Mouse (Mus musculus): ENCODE measurements around the gene Ccrl2.

Ccrl2 gene

DNA sequence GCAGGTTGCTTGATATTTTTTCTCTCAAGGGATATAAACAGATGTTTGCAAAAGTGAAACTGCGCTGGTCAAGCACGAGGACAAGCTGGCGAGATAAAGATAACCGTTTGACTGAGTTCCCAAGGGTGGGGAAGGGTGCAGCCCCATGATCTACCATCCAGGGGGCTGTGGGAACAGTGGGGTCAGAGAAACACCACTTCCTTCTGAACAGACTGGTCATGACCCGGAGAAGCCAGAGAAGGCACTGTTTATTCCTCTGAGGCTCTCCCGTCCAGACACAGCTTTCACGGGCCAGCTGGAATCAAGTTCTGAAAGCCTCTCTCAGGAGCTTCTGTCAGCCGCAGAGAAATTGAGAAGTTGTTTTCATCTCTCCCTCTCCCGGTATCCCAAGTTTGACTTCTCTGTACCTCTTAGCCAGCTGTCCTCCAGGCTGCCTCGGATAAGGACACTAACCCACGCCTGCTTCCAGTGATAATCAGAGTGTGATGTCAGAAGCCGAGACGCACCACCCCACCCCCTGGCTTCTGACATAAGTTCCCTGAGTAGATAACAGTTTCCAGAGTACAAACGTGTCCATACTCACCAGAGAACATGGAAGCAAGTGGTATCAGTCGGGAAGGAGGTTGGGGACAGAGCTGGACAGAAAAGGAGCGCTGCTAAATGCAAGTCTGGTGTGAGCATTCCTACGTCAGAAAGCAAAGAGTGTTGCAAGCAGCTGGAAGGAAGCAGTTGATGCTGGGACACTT is at the start of gene Ccrl2:
Gene Ccrl2 (minus strand): TSS at position 722 of the 746 bp plus-strand sequence.
- peak; percentile 19 for DNase-seq (ENCODE audit: low spot score)

DNA sequence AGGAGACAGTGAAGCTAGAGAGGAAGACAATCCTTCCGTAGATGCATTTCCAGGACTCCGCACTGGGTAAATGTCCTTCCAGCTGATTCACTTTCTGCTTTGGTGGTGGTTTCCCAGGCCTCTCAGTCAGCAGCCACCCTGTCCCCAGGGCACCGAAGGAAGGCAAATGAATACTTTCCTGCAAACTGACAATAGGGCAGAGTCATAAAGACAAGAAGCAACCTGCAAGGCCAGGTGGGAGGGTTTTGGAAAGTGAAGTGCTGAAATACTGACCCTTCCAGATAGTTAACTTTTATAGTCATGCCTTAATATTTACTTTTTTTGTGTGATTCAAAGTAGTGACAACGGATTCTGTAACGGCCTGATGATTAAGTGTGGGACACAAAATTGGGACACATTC is 46.6 kb upstream of the Ccrl2 start:
- DNase-seq (ENCODE audit: low spot score): no peak

DNA sequence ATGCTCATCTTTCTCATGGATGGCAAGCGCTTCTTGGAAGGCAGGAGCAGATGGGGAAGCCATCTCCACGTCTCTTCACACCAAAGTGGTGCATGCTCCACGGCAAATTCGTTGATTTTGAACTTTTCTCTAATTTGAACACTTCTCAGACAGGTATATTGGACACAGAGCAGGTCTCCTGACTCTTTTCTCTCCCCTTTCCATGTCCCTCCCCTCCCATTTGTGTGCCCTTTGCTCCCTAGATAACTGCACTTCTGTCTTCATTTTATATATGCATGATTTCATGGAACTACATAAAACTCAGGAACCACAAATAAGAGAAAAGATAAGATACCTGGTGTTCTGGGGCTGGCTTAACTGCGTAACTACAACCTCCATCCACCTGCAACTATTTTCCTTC is 46.0 kb upstream of the Ccrl2 start:
- DNase-seq (ENCODE audit: low spot score): no peak

DNA sequence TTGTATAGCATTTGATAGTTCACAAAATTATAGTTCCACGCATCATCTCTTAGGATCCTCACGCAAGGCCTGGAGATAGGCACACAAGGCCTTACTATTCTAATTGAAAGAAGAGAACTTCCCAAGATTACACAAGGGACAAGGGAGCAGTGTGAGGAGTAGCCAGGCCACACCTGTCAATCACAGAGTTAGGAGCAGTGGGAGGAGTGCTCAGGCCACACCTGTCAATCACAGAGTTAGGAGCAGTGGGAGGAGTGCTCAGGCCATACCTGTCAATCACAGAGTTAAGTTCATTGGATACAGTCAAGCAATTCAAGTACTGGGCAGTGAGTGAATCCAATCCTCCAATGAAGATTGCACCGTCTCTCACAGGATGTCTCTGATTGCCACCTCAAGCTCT is 43.1 kb upstream of the Ccrl2 start:
- no peak for DNase-seq (ENCODE audit: low spot score)

DNA sequence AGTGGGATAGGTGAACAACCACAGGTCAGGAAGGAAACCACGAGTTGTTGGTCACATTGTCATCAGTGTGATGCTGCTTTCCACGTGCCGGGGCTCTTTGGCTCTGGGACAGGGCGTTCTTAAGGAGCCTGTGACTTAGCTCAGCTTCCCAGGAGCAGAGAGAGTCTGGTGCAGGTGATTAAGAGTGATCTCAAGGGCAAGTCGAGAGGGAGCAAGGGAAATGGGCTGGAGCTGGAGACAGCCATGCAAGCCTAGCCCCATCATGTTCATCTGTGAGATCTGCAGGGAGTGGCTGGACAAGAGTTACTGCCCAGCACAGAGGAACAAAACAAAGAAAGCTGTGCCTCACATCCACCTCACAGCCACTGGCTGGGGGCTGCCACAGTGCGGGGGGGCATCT is 40.2 kb upstream of the Ccrl2 start:
- DNase-seq (ENCODE audit: low spot score): no peak

DNA sequence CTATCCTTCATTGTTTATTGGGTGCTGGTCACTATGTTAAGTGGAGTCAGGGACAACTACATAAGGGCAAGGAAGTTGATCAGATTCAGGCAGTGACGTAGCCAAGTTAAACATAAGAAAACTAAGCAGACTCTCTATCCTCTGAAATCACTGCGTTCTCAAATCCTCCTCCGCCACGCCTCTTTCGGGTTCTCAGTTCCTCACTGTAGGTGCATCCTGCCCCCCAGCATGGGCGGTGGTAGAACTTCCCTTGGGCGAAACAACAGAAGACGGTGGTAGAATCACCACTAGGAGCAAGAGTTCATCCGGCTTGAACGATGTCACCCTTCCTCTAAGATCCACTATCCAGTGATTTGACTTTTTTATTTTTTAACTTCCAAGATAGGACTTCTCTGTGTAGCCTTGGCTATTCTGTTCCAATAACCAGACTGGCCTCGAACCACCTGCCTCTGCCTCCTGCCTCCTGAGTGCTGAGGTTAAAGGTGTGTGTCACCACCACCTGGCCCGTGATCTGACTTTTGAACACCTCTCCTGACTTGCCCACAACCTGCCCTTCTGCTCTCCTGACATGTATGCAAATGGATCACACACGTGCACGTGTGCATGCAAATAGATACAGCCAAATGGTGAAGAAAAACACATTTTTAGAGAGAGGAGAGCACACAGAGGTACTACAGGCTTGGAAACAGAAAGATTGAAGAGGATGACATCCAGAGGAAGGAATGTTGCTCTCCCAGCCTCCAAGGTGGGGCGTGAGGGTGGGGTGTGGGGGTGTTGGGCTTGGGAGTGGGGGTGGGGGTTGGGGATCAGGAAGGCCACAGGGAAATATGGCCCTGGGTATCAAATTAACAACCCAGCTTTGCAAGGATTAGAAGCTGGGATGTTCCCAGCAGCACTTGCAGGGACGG is 39.4 kb upstream of the Ccrl2 start:
- no peak for DNase-seq (ENCODE audit: low spot score)

DNA sequence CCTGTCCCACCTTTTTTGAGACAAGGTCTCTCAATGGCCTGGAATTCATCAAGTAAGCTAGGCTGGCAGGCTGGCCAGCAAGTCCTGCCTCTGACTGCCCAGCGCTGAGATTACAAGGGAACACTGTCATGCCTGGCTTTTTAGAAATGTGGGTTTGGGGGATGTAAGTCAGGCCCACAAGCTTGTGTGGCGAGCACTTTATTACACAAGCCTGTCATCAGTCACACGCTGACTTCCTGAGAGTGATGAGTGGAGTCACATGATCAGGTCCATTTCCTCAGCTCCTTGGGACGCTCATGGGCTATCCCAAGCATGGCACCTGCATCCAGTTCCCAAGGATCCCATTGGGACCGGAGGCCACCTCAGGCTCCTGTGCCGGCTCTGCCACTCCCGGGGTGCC is 38.4 kb upstream of the Ccrl2 start:
- DNase-seq (ENCODE audit: low spot score): no peak

DNA sequence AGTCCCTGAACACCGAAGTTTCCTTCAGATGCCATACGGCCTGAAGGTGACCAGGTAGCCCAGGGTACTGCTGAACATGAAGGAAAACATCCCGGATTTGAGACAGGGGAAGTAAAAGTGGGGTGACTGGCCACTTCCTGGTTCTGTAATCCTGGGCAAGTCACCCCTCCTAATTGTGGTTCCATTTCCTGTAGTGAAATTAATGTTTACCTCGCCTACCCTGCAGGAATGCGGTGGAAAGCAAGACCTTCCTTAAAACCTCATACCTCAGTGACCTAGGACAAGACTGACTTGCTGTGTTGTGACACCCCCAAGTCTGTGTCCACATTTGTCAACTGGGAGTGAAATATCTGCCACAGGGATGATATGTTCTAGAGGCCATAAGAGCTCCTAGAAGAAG is 37.3 kb upstream of the Ccrl2 start:
- no peak for DNase-seq (ENCODE audit: low spot score)

DNA sequence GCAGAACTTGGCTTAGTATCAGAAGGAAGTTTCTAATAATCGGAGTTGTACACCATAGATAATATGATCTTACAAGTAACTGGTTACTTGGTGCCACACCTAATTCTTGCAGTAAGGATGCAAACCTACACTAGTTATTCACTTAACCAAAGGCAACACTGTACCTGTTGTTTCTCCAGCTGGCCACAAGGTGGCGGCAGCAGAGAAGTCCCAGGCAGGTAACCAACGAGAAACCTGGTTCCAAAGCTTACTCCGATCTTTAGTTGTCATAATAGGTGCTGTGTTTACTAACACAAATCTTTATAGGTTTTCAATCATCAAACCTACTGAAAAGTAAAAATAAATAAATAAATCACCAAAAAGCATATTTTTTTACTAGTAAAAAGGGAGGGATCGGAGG is 35.8 kb upstream of the Ccrl2 start:
- DNase-seq (ENCODE audit: low spot score): peak; percentile 57

DNA sequence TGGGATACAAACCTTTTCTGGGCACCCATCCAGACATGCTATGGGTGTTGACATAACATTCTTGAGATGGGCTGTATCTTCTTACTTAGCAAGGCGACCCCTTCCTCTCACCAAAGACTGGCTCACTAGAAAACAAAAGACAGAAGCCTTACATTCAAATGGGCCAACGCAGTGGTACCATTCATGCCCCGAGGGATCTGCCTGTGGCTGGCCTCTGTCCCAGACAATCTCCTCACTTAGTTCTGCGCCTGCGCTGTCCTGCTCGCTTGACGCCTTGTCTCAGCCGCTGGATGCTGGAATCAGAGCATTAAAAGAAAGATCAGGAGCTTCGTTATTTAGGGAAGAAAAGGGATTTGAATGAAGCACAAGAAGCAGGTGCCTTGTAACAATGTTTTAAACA is 35.3 kb upstream of the Ccrl2 start:
- DNase-seq (ENCODE audit: low spot score): no peak

DNA sequence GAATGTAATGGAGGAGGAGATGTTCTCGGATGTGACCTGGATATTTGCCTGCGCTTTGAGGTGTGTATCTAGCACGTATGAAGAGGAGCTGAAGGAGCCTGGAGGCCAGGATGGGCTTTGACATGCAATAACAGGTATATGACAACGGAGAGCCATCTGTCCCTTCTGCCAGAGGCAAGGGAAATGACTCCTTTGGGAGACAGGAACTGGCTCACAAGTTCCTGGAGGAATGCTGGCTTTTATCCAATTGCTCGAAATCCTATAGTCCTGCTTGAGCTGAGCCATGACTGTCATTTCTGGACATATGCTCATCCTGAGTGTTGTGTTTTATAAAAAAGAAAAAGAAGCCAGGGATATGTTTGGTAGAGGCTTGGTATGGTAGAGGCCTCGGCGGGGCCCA is 31.6 kb upstream of the Ccrl2 start:
- DNase-seq (ENCODE audit: low spot score): no peak

DNA sequence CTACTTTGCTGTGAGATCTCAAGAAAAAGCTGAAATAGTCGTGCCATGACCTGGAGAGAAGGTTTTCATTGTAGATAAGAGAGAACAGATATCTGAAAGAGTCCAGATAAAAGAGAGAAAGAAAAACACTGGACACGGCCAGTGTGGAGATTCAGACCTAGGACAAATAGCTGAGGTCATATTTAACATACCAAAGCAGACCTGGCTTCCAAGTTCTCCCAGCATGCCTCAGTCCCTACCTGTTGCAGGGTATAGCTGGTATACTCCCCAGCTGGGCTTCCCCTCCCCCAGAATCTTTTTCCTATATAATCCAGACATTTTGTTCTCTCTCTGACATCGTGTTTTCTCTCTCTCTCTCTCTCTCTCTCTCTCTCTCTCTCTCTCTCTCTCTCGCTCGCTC is 30.6 kb upstream of the Ccrl2 start:
- no peak for DNase-seq (ENCODE audit: low spot score)

DNA sequence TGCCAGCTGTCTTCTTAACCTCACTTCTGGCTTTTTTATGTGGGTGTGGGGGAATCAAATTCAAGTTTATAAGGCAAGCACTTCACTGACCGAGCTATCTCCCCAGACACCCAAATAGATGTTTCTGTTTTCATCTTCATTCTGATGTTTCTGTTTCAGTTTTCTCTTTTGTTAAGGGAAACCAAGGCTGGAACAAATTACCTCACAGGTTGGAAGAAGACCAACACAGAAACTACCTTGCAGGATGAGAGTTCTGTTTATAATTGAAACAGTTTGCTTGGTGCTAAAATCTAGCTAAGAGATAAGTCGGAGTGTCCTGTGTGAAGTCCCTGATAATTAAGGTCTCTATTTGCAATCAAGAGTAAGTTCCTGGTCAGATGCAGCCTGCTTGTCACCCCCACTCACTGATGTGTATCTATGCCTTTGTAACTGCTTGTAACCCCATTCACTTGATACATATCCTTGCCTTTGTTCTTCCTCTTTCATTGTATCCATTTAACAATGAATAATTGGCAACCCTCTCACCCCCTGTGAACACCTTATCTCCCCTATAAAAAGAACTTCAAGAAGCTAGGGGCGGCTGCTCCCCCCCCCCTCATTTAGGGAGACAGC is 29.8 kb upstream of the Ccrl2 start:
- DNase-seq (ENCODE audit: low spot score): no peak

DNA sequence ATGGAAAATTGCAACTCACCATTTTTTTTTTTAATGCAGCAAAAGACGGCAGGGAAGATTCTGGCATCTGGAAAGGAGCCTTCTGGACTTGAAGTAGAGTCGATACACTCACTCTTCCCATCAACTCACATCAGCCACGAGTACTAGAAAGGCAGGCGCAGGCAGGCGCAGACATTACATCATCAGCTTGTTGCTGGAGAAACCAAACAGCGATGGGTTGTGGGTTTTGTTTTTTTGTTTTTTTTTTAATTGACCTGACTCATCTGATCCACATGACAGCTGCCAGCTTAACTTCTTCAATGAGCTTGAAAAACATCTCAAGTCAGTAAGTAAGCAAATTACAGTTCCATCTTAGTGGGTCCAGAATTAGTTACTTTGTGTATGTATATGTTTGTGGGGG is 28.8 kb upstream of the Ccrl2 start:
- DNase-seq (ENCODE audit: low spot score): no peak

DNA sequence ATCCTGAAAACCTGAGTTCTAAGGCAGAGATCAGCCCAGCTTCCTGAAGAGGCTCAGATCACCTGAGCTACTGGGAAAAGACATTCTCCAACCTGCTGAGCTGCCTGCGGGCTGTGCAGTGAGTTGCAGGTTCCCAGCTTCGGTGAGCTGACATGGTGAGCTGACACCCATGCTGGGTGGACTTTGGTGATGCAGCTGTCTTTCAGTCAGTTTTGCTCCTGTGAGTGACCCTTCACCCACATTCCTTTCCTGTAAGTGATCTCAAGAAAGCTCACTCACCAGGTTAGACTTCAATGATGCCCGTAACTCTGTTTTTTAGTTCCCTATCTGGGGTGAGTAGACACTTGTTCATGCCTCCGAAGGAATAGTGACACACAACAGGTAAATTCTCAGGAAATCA is 28.0 kb upstream of the Ccrl2 start:
- no peak for DNase-seq (ENCODE audit: low spot score)

DNA sequence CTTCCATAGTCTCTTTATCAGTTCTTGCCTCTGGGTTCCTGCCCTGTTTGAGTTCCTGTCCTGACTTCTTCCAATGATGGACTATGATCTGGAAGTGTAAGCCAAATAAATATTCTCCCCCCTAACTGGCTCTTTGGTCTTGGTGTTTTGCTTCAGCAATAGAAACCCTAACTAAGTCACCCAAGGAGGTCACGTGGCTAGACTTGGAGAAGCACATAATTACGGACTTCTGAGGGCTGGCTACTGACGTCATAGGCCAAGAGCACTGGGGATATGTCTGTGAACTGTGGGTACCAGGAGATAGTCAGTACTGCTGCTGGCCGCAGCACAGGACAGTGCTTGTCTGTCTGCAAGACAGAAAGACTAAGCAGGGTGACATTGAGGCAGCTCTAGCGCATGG is 24.4 kb upstream of the Ccrl2 start:
- DNase-seq (ENCODE audit: low spot score): no peak

DNA sequence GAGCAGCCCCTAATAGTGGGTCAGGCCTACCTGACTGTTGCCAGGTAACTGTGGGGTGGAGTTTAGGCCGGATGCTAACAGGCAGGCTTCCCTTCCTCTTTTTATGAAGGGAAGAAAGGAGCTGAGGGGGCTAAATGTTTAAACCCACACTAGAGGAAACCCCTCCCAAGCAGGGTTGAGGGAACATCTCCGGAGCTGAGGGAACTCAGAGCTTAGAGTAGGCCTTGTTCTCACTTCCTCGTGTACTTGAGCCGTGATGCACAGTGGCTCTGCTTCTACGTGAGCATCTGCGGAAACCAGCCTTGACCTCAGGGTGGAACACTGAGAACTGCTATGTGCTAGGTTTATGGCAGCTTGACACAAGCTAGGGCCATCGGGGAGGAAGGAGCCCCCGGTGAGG is 23.5 kb upstream of the Ccrl2 start:
- DNase-seq (ENCODE audit: low spot score): no peak

DNA sequence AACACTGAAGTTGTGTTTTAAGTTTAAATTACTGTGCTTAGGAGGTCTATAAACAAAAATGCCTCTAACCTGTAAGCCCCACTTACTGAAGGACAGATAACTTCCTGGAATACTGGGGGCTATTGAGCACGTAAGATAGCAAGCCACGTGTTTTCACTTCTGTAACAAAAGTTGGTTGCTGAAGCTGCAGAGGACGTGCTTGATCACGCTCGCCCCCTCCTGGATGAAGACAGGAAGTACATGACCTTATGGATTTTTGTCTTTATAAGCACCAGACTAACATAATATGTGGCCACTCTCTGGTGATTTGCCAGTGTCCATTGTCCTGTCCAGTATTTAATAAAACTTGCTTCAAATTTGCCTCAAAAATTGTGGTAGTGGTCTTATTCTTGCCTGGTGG is 20.4 kb upstream of the Ccrl2 start:
- no peak for DNase-seq (ENCODE audit: low spot score)

DNA sequence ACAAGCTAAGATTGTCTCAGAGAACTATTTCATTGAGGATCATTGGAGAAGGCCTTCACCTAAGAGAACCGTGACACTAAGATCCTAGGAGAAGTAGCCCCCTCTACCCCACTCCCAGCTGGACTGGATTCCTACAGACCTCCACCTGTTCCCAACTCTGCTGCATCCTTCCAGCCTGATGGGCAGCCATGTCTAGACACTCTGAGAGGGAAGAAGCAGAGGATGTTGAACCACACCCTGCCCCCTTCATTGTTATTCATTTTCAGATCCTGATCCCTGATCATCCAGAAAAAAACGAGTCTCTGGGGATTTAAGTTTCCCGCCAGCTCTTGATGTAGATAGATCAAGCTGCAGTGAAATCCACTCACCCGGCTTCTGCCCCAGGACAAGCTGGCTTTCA is 15.7 kb upstream of the Ccrl2 start:
- no peak for DNase-seq (ENCODE audit: low spot score)

DNA sequence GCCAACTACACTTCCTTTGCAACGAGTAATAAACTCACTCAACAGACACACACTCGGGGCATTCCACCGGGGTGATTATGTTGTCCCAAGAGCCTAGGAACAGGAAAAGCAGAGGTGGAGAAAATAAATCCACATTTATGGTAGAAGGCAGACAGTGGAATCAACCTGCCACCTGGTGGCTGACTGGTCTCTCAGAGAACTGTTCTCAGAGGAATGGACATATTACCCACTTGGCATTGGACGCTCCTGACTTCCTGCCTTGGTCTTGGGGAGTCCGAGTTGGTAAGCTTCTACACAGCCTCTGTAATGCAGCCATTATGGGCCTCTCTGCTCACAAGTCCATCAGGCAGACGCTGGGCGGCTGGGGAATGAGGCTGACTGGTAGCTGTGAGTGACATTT is 14.9 kb upstream of the Ccrl2 start:
- DNase-seq (ENCODE audit: low spot score): no peak

DNA sequence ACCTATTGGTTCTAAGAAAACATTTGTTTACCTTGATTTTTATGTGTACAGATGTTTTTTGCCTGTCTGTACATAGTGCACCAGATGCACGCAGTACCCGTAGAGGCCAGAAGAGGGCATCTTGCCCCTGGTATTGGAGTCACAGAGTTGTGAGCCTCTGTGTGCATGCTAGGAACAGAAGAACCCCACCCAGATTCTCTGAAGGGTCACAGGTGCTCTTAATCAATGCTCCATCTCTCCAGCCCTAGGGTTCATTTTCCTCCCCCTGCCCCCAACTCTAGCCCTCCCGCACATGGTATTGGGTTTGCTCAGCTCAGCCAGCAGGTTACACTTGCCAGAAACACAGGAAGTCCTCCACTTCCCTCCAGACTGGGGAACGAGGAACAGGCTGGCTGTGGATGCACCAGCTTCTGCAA is 13.2 kb upstream of the Ccrl2 start:
- DNase-seq (ENCODE audit: low spot score): peak; percentile 52

DNA sequence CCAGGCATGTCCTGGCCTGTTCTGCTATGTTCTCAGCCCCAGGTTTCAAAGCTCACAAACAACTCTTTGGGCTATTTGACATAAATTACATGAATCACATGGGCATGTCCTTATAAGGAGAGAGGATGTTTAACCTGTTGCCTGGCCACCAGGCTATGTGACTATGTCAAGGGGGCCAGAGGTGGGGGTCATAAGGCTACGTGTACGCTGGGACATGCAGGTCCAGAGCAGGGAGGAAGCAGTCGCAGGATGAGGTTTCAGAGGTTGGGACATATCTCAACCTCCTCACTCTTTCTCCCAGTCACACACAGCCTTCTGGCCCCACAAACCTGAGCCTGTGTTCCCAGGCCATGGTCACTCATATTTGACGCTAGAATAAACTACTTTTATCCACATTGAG is 9.7 kb upstream of the Ccrl2 start:
- no peak for DNase-seq (ENCODE audit: low spot score)

DNA sequence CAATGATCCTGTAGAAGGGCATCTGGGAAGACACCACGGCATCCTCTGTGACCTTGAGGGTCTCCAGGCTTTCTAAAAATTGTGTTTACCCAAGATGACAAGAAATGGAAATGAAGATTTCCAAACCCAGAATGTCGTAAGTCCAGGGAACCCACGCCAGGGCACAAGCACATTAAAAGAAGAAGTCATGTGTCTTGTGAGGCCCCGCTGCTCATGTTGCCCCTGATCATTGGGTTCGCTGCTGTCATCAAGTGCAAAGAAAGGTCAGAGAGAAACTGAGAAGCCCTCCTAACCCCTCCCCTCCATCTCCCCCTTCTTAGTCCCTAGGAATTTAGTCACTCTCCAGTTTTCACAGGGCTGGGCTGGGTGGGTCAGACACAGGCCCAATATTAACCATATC is 5.5 kb upstream of the Ccrl2 start:
- no peak for DNase-seq (ENCODE audit: low spot score)
